Mouse (Mus musculus): ENCODE measurements at regions not wholly inside any gene's neighbourhood (a gene's known extent, or its start where the extent isn't known, plus 50 kb on each side); places are given as distances from the start of the nearest gene placed in this dataset.

DNA sequence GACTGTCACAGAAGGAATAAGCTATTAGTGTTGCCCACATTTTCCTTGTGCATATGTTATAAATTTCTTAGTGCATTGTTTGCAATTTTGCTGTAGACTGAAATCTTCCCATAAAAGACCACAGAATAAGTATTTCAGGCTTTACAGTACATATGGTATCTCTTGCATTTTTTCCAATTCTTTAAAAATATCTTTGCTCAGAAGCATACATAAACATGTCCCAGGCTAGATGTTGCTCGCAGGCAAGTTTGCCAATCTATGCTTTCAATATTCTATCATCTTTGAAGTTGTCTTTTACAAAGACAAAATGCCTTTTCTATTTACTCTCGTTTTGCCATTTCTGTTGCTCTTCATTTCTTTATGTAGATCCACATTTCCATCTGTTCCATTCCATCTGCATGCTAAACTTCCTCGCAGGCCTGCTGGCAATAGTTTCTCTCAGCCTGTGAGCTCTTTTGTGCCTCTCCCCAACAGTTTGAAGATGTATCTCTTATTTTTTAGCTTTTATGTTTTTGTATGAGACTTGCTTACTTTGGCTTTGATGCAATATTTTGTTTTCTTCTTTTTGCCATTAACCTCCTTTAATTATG, 120.0 kb upstream of the Cdr1 start:
- no peaks in the 10 kb centered on the region for H3K4me1 ChIP-seq (ENCODE audit: control insufficient read depth, insufficient read depth, low read length)
- TF ChIP-seq CTCF (IDR thresholded peaks at IDR 0.05; ENCODE audit: extremely low read depth, insufficient read depth, low read length): no peak
- no peak for TF ChIP-seq POLR2A (IDR thresholded peaks at IDR 0.05; ENCODE audit: extremely low read depth, insufficient read depth, low read length)

DNA sequence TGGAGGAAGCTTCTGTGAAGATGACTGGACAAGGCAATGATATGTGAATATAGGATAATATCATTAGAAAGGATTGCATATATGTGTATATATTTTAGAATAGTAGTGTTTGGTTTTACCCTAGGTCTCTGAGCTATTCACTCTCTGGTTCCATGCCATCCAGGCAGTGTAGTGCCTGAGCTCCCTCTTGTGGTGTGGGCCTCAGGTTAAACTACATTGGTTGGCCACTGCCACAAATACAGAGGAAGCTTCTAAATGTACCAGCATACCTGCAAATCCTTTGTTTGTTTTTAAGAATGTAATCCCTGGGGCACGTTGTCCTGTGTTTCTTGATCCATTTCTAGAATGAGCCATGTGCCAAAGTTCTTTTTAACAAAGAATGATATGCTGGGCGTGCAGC, 119.1 kb upstream of the Cdr1 start:
- Histone ChIP-seq H3K27ac (ENCODE audit: insufficient read depth, low read length) (no peak overlapping the region), H3K4me1 (ENCODE audit: control insufficient read depth, insufficient read depth, low read length) (no peaks in the 10 kb centered on the region)

More for the DNA sequence above, 120.0 kb upstream of the Cdr1 start:
- Histone ChIP-seq H3K4me3 (ENCODE audit: insufficient read depth, low read length) (no peak overlapping the region), H3K27ac (ENCODE audit: insufficient read depth, low read length) (no peak overlapping the region)

More for the DNA sequence above, 119.1 kb upstream of the Cdr1 start:
- TF ChIP-seq CTCF (IDR thresholded peaks at IDR 0.05; ENCODE audit: extremely low read depth, insufficient read depth, low read length) (peak; percentile 20; the same call in 1 of the 2 replicates), POLR2A (IDR thresholded peaks at IDR 0.05; ENCODE audit: extremely low read depth, insufficient read depth, low read length) (no peak)
- H3K4me3 ChIP-seq (ENCODE audit: insufficient read depth, low read length): no peak overlapping the region
